Comparison of ENCODE assay signal across 9 mouse cellular contexts in the genomic region with DNA sequence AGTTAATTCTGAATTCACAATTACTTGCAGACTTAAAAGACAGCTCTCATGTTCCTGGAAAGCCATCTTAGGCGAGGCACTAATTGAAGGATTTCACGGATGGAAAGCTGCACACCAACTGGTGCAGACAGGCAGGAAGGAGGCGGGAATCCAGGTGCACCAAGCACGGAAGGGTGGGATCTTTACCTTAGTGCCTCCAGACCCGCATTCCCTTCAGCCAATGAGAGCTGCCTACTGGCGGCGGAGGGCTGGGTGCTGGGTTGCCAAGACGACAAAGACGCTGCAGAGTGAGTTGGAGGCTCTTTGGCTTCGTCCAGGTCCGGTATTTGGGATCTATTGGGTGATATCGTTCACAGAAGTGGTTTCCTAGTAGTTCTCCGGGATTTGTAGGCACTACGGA. TPM values are rescaled to one million over a fixed set of nuclear protein-coding genes. Genes with fewer than 3 reads are reported as not detected.
A peak's percentile ranks its signal among the peaks of the same experiment; 100 is the strongest.
DNase-seq lines count a peak whose midpoint lies in the region; ATAC-seq lines count a peak whose summit lies in the region.
"Had no signal": no experiment of that assay in that cellular context is flagged by ENCODE, and none has a peak within 500 bp of the region (broad histone marks: within the 10 kb centered on the region; RNA-seq: fewer than 3 reads in every experiment).

A gene (plus strand): TSS at position 315 of the 400 bp plus-strand sequence.

- peak within 1 kb of the TSS; percentile 14; the same call in 1 of the 2 replicates for H3K4me3 ChIP-seq in forebrain, embryonic 10.5 days
- no peak within 1 kb of the TSS for H3K4me3 ChIP-seq in neural tube, embryonic 13.5 days

- H3K4me1 ChIP-seq in forebrain, embryonic 10.5 days: peaks cover 7% of the 10 kb centered on the region
- H3K4me1 ChIP-seq in neural tube, embryonic 13.5 days (replicated peaks): 0 out of 2 replicates have a peak, but pooled peaks cover 6% of the 10 kb centered on the region

- ATAC-seq in neural tube, embryonic 13.5 days (ENCODE audit: low read depth): 0 out of 2 replicates have a peak, but pooled peaks have one; percentile 27

- WGBS in forebrain, embryonic 10.5 days: 7% methylated on average over 14 of the region's 14 CpGs
- WGBS in neural tube, embryonic 13.5 days: 9% methylated on average over 14 of the region's 14 CpGs

- no peaks in the 10 kb centered on the region for H3K9me3 ChIP-seq in forebrain, embryonic 10.5 days
- H3K9me3 ChIP-seq in neural tube, embryonic 13.5 days: no peaks in the 10 kb centered on the region

- no peak within 1 kb of the TSS for H3K9ac ChIP-seq in neural tube, embryonic 13.5 days
- H3K9ac ChIP-seq: liver, embryonic 14.5 days had no signal

- peaks cover 24% of the 10 kb centered on the region for H3K27me3 ChIP-seq in forebrain, embryonic 10.5 days (ENCODE audit: poor library complexity, severe bottlenecking)
- H3K27me3 ChIP-seq in neural tube, embryonic 13.5 days: peaks cover 18% of the 10 kb centered on the region

- peak; percentile 34 to 49 for DNase-seq in lung, adult 18-20 months
- no peak for DNase-seq in lung, postnatal 10 days
- DNase-seq in forebrain, embryonic 10.5 days (ENCODE audit: extremely low spot score, low spot score): no peak
- peak; percentile 43 for DNase-seq in kidney, postnatal 14 days
- no peak for DNase-seq in layer of hippocampus, postnatal 25 days (ENCODE audit: extremely low spot score in 1 of 2, low spot score in 1 of 2)
- no peak for DNase-seq in Muller cell, postnatal 12 days (ENCODE audit: inconsistent ontology term)
- no peak for DNase-seq in urinary bladder, adult 18-20 months (ENCODE audit: low spot score in 2 of 2)

- H3K27ac ChIP-seq in forebrain, embryonic 10.5 days: no peak within 1 kb of the TSS
- no peak within 1 kb of the TSS for H3K27ac ChIP-seq in neural tube, embryonic 13.5 days (replicated peaks)
- H3K27ac ChIP-seq: liver, embryonic 14.5 days had no signal

- peak within 1 kb of the TSS; percentile 24; the same call in 1 of the 2 replicates for H3K4me2 ChIP-seq in neural tube, embryonic 13.5 days

- H3K36me3 ChIP-seq in forebrain, embryonic 10.5 days (replicated peaks): no peaks in the 10 kb centered on the region
- H3K36me3 ChIP-seq in neural tube, embryonic 13.5 days: no peaks in the 10 kb centered on the region

RNA-seq across cellular contexts. Expression of the gene that starts here (rescaled TPM):
- not detected in 2 replicates for polyA plus RNA-seq in forebrain, embryonic 10.5 days (2016; fragmentation: Nextera tagmentation; extraction: Ambion mirVana)
- not detected in 2 replicates for polyA plus RNA-seq in neural tube, embryonic 13.5 days (2015; fragmentation: Nextera tagmentation; extraction: Ambion mirVana)
- total RNA-seq in layer of hippocampus, postnatal 25 days (2021): under 1 TPM; 0.30 to 0.56 TPM

Comparison
In these comparisons a context has a peak if more than half of its experiments do, and no peak if none do; other contexts are left out.
1. DNase-seq: peak in lung, adult 18-20 months (2 of 2) and kidney, postnatal 14 days (single experiment); none in lung, postnatal 10 days (single experiment), forebrain, embryonic 10.5 days (single experiment), layer of hippocampus, postnatal 25 days (0 of 2), Muller cell, postnatal 12 days (single experiment) and urinary bladder, adult 18-20 months (0 of 2).
2. Peak in ATAC-seq and H3K4me2 ChIP-seq in neural tube, embryonic 13.5 days; RNA of the gene not detected or under 1 TPM.